Mouse (Mus musculus): ENCODE measurements at regions not wholly inside any gene's neighbourhood (a gene's known extent, or its start where the extent isn't known, plus 50 kb on each side); places are given as distances from the start of the nearest gene placed in this dataset.

- no peaks in the 10 kb centered on the region for H3K9me3 ChIP-seq (ENCODE audit: control insufficient read depth, insufficient read depth, low read depth, low read length)
- H3K4me1 ChIP-seq (ENCODE audit: control insufficient read depth in 2 of 2, insufficient read depth in 2 of 2, low read length in 2 of 2, poor library complexity in 1 of 2), result no peaks in the 10 kb centered on the region
- H3K27ac ChIP-seq (ENCODE audit: insufficient read depth, low read depth, low read length, poor library complexity, severe bottlenecking), result no peak overlapping the region
- H3K36me3 ChIP-seq (ENCODE audit: control insufficient read depth, insufficient read depth, low read length, poor library complexity, severe bottlenecking), result no peaks in the 10 kb centered on the region
- TF ChIP-seq CHD2 (IDR thresholded peaks at IDR 0.05; ENCODE audit: low read depth, low read length) (no peak), ZC3H11A (IDR thresholded peaks at IDR 0.05; ENCODE audit: borderline replicate concordance, low read depth, low read length) (no peak), HCFC1 (IDR thresholded peaks at IDR 0.05; ENCODE audit: borderline replicate concordance, insufficient read depth, low read length) (no peak)
- in situ Hi-C loops (cut with MboI; ENCODE audit: low sequenced_read_pairs in 2 of 2, unreplicated experiment in 2 of 2), result no loop called here
- DNase-seq (ENCODE audit: low read depth, low spot score), result no peak
- H3K4me3 ChIP-seq (ENCODE audit: insufficient read depth in 1 of 2, low read depth in 1 of 2, low read length in 2 of 2, poor library complexity in 1 of 2, severe bottlenecking in 1 of 2), result no peak overlapping the region
- no peak overlapping the region for H3K9ac ChIP-seq (ENCODE audit: insufficient read depth, low read depth, low read length, poor library complexity, severe bottlenecking)
These were observed 126.2 kb upstream of the Igsf21 start for GRCm38 (mm10) chr4:140372586-140373325.

- DNase-seq (ENCODE audit: low read depth, low spot score), result no peak
- Histone ChIP-seq H3K36me3 (ENCODE audit: control insufficient read depth, insufficient read depth, low read length, poor library complexity, severe bottlenecking) (no peaks in the 10 kb centered on the region), H3K4me1 (ENCODE audit: control insufficient read depth in 2 of 2, insufficient read depth in 2 of 2, low read length in 2 of 2, poor library complexity in 1 of 2) (no peaks in the 10 kb centered on the region), H3K9me3 (ENCODE audit: control insufficient read depth, insufficient read depth, low read depth, low read length) (no peaks in the 10 kb centered on the region), H3K9ac (ENCODE audit: insufficient read depth, low read depth, low read length, poor library complexity, severe bottlenecking) (no peak overlapping the region), H3K27ac (ENCODE audit: insufficient read depth, low read depth, low read length, poor library complexity, severe bottlenecking) (no peak overlapping the region), H3K4me3 (ENCODE audit: insufficient read depth in 1 of 2, low read depth in 1 of 2, low read length in 2 of 2, poor library complexity in 1 of 2, severe bottlenecking in 1 of 2) (no peak overlapping the region)
- TF ChIP-seq ZC3H11A (IDR thresholded peaks at IDR 0.05; ENCODE audit: borderline replicate concordance, low read depth, low read length) (no peak), ZNF384 (IDR thresholded peaks at IDR 0.05; ENCODE audit: low read depth, low read length) (no peak), MAFK (IDR thresholded peaks at IDR 0.05; ENCODE audit: insufficient read depth, low read depth, low read length) (no peak), HCFC1 (IDR thresholded peaks at IDR 0.05; ENCODE audit: borderline replicate concordance, insufficient read depth, low read length) (no peak), CHD2 (IDR thresholded peaks at IDR 0.05; ENCODE audit: low read depth, low read length) (no peak)
- in situ Hi-C loops (cut with MboI; ENCODE audit: low sequenced_read_pairs in 2 of 2, unreplicated experiment in 2 of 2), result no loop called here
These were observed 125.0 kb upstream of the Igsf21 start for GRCm38 (mm10) chr4:140371426-140372213.

GRCm38 (mm10) chr4:140366975-140367680 lies 120.5 kb upstream of the Igsf21 start:
- Histone ChIP-seq H3K9ac (ENCODE audit: insufficient read depth, low read depth, low read length, poor library complexity, severe bottlenecking) (no peak overlapping the region), H3K4me1 (ENCODE audit: control insufficient read depth in 2 of 2, insufficient read depth in 2 of 2, low read length in 2 of 2, poor library complexity in 1 of 2) (no peaks in the 10 kb centered on the region), H3K4me3 (ENCODE audit: insufficient read depth in 1 of 2, low read depth in 1 of 2, low read length in 2 of 2, poor library complexity in 1 of 2, severe bottlenecking in 1 of 2) (no peak overlapping the region), H3K36me3 (ENCODE audit: control insufficient read depth, insufficient read depth, low read length, poor library complexity, severe bottlenecking) (no peaks in the 10 kb centered on the region), H3K9me3 (ENCODE audit: control insufficient read depth, insufficient read depth, low read depth, low read length) (no peaks in the 10 kb centered on the region), H3K27ac (ENCODE audit: insufficient read depth, low read depth, low read length, poor library complexity, severe bottlenecking) (no peak overlapping the region)
- no peak for TF ChIP-seq ZC3H11A (IDR thresholded peaks at IDR 0.05; ENCODE audit: borderline replicate concordance, low read depth, low read length)
- TF ChIP-seq HCFC1 (IDR thresholded peaks at IDR 0.05; ENCODE audit: borderline replicate concordance, insufficient read depth, low read length), result no peak
- no peak for TF ChIP-seq ZNF384 (IDR thresholded peaks at IDR 0.05; ENCODE audit: low read depth, low read length)
- TF ChIP-seq CHD2 (IDR thresholded peaks at IDR 0.05; ENCODE audit: low read depth, low read length), result no peak
- no peak for TF ChIP-seq MAFK (IDR thresholded peaks at IDR 0.05; ENCODE audit: insufficient read depth, low read depth, low read length)
- in situ Hi-C loops (cut with MboI; ENCODE audit: low sequenced_read_pairs in 2 of 2, unreplicated experiment in 2 of 2), result no loop called here
- DNase-seq (ENCODE audit: low read depth, low spot score), result no peak

GRCm38 (mm10) chr4:140358846-140359245 lies 112.3 kb upstream of the Igsf21 start:
- in situ Hi-C loops (cut with MboI; ENCODE audit: low sequenced_read_pairs in 2 of 2, unreplicated experiment in 2 of 2), result no loop called here
- Histone ChIP-seq H3K9ac (ENCODE audit: insufficient read depth, low read depth, low read length, poor library complexity, severe bottlenecking) (no peak overlapping the region), H3K9me3 (ENCODE audit: control insufficient read depth, insufficient read depth, low read depth, low read length) (no peaks in the 10 kb centered on the region), H3K27ac (ENCODE audit: insufficient read depth, low read depth, low read length, poor library complexity, severe bottlenecking) (no peak overlapping the region), H3K4me1 (ENCODE audit: control insufficient read depth in 2 of 2, insufficient read depth in 2 of 2, low read length in 2 of 2, poor library complexity in 1 of 2) (no peaks in the 10 kb centered on the region), H3K4me3 (ENCODE audit: insufficient read depth in 1 of 2, low read depth in 1 of 2, low read length in 2 of 2, poor library complexity in 1 of 2, severe bottlenecking in 1 of 2) (no peak overlapping the region), H3K36me3 (ENCODE audit: control insufficient read depth, insufficient read depth, low read length, poor library complexity, severe bottlenecking) (no peaks in the 10 kb centered on the region)
- DNase-seq (ENCODE audit: low read depth, low spot score), result no peak
- no peak for TF ChIP-seq ZNF384 (IDR thresholded peaks at IDR 0.05; ENCODE audit: low read depth, low read length)
- no peak for TF ChIP-seq CHD2 (IDR thresholded peaks at IDR 0.05; ENCODE audit: low read depth, low read length)
- no peak for TF ChIP-seq MAFK (IDR thresholded peaks at IDR 0.05; ENCODE audit: insufficient read depth, low read depth, low read length)
- TF ChIP-seq ZC3H11A (IDR thresholded peaks at IDR 0.05; ENCODE audit: borderline replicate concordance, low read depth, low read length), result no peak
- no peak for TF ChIP-seq HCFC1 (IDR thresholded peaks at IDR 0.05; ENCODE audit: borderline replicate concordance, insufficient read depth, low read length)

Measured in ES-E14 (cell line).